Mouse (Mus musculus): ENCODE data around the gene Slc41a2.

- TF ChIP-seq CTCF (IDR thresholded peaks at IDR 0.05; ENCODE audit: borderline replicate concordance, insufficient read depth, low read depth, low read length) = no peak
- TF ChIP-seq POLR2A (IDR thresholded peaks at IDR 0.05; ENCODE audit: borderline replicate concordance, insufficient read depth, low read length) = no peak
Observed at GRCm38 (mm10) chr10:83215559-83215958, 122.1 kb downstream of the Slc41a2 start.

Measured in cerebellum, adult 2 months (tissue).